Mouse (Mus musculus) liver, postnatal 0 days (tissue): ENCODE measurements at regions not wholly inside any gene's neighbourhood (a gene's known extent, or its start where the extent isn't known, plus 50 kb on each side); places are given as distances from the start of the nearest gene placed in this dataset.

Experiments used
- ATAC-seq: fragments of 200-750 bp; cut with Nextera tagmentation; 2 replicates; pipeline ENCODE4 v1.8.0; 2017; ENCODE audit warnings: mild to moderate bottlenecking, moderate library complexity
- DNase-seq: peaks from one replicate; pipeline ENCODE4 v3.0.0-alpha.2; 2016
- H3K27ac ChIP-seq: fragments of 300-500 bp; sonication (generic); 2 replicates; pipeline ENCODE4 v1.5.1; 2014; ENCODE audit warnings: antibody characterized with exemption, moderate library complexity, mild to moderate bottlenecking, low read depth
- H3K27me3 ChIP-seq: fragments of 300-500 bp; sonication (generic); 2 replicates; pipeline ENCODE4 v1.6.1; 2014; ENCODE audit warnings: low read length, control low read depth, mixed read lengths; ENCODE audit not compliant: insufficient read depth
- H3K36me3 ChIP-seq: fragments of 300-500 bp; sonication (generic); replicated peaks from 2 replicates; pipeline ENCODE4 v1.6.1; 2014; ENCODE audit warnings: mild to moderate bottlenecking, control low read depth, low read length, moderate library complexity, mixed read lengths; ENCODE audit not compliant: insufficient read depth
- H3K4me1 ChIP-seq: fragments of 300-500 bp; sonication (generic); 2 replicates; pipeline ENCODE4 v1.6.1; 2014; ENCODE audit warnings: antibody characterized with exemption, mild to moderate bottlenecking, control low read depth; ENCODE audit not compliant: insufficient read depth
- H3K4me2 ChIP-seq: fragments of 300-500 bp; sonication (generic); 2 replicates; pipeline ENCODE4 v1.6.1; 2014; ENCODE audit warnings: low read depth, mild to moderate bottlenecking, low read length, moderate library complexity, mixed read lengths
- H3K4me3 ChIP-seq: fragments of 300-500 bp; sonication (generic); 2 replicates; pipeline ENCODE4 v1.5.1; 2014; ENCODE audit warnings: low read depth, low read length
- H3K9ac ChIP-seq: fragments of 300-500 bp; sonication (generic); replicated peaks from 2 replicates; pipeline ENCODE4 v1.6.1; 2014; ENCODE audit warnings: mild to moderate bottlenecking, moderate library complexity
- H3K9me3 ChIP-seq: fragments of 300-500 bp; sonication (generic); 2 replicates; pipeline ENCODE4 v1.6.1; 2016; ENCODE audit warnings: mild to moderate bottlenecking, control low read depth, low read length, mixed read lengths
- CTCF ChIP-seq: sonication (generic); IDR thresholded peaks from 2 replicates; pipeline ENCODE4 v1.5.1; 2016; ENCODE audit warnings: antibody characterized with exemption, low read depth
- EP300 ChIP-seq: IDR thresholded peaks from 2 replicates; pipeline ENCODE4 v1.6.1; 2016; ENCODE audit warnings: antibody characterized with exemption, low read depth, mild to moderate bottlenecking
- whole genome bisulfite sequencing: fragments of 180-500 bp; shearing (Covaris S2); extraction: QIAGEN DNeasy Blood & Tissue Kit; methylation state at CpG from one replicate; pipeline ENCODE4 v1.1.7; 2014; ENCODE audit not compliant: insufficient replicate concordance; 5-methylcytosine and 5-hydroxymethylcytosine counted together

GRCm38 (mm10) chr1:73593653-73594385 is 530.4 kb downstream of the Tns1 start:
- Histone ChIP-seq H3K27me3 (no peaks in the 10 kb centered on the region), H3K9me3 (no peaks in the 10 kb centered on the region), H3K9ac (no peak overlapping the region), H3K4me3 (no peak overlapping the region), H3K4me2 (no peak overlapping the region), H3K4me1 (no peaks in the 10 kb centered on the region), H3K36me3 (no peaks in the 10 kb centered on the region), H3K27ac (no peak overlapping the region)
- WGBS, result 78% methylated on average over 9 of the region's 9 CpGs
- DNase-seq (no peak), ATAC-seq (no peak)
- TF ChIP-seq EP300, result no peak
- no peak for TF ChIP-seq CTCF

DNA sequence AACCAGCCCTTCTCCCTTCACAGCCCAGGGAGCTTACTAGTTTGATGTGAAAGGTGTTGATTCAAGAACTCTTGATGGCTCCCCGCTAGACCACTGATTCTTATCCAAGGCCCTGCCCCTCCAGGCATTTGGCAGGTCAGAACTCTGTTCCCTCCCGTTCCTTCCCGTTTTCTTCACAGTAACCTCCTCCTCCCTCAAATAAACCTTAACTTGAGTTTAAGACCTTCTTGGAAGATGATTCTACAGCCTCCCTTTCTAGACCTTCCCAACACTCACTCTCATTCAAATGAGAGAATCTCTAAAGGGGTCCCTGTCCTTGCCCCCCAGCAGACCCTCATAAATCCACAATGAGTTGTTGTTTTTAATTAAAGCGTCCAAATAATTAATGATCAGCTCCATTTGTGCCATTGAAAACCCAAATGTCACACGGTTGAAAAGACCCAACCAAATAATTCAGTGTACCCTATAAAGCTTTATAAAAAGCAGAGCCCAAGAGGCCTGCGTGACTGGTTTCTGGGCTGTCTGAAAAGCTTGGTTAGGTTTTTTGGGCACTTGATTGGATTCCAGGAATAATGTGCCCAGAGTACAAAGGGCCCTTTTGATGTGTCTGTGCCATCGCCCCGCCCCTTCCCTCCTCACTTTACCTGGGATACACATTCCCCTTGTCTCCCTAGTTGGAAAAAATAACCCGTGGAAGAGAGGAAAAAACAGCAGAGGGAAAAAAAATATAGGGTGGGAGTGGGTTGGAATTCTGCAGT is 532.7 kb downstream of the Tns1 start:
- DNase-seq, result no peak
- Histone ChIP-seq H3K27ac (no peak overlapping the region), H3K27me3 (no peaks in the 10 kb centered on the region), H3K4me2 (no peak overlapping the region), H3K4me1 (no peaks in the 10 kb centered on the region), H3K36me3 (no peaks in the 10 kb centered on the region), H3K4me3 (no peak overlapping the region), H3K9ac (no peak overlapping the region), H3K9me3 (no peaks in the 10 kb centered on the region)
- no peak for ATAC-seq
- TF ChIP-seq EP300 (no peak), CTCF (no peak)
- WGBS, result 69% methylated on average over 9 of the region's 9 CpGs

DNA sequence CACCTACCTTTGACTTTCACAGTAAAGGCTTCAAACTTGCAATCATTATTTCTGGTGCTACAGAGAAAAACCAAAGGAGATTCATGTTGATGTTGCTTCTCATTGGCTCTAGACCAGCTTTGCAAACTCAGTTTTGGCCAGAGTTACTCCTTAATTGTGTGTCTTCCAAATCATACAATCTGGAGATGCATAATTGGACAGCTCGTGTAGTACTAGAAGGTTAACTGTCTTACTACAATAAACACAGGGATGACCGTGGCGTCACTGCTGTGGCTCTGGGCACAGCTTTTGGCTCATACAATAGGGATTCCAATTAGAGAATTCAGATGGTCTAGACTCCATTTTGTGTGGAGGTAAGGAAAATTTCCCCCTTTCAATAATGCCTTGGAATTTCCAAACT is 544.6 kb downstream of the Tns1 start:
- DNase-seq, result no peak
- no peaks in the 10 kb centered on the region for H3K36me3 ChIP-seq
- 72% methylated on average over 3 of the region's 3 CpGs for WGBS

GRCm38 (mm10) chr1:73577019-73577418 is 547.2 kb downstream of the Tns1 start:
- TF ChIP-seq CTCF (no peak), EP300 (no peak)
- 64% methylated on average over 1 of the region's 1 CpGs for WGBS
- no peak for ATAC-seq

More for the DNA sequence above, 544.6 kb downstream of the Tns1 start:
- Histone ChIP-seq H3K9me3 (no peaks in the 10 kb centered on the region), H3K4me3 (no peak overlapping the region), H3K9ac (no peak overlapping the region), H3K4me2 (no peak overlapping the region), H3K4me1 (no peaks in the 10 kb centered on the region), H3K27ac (no peak overlapping the region), H3K27me3 (no peaks in the 10 kb centered on the region)
- TF ChIP-seq CTCF, result no peak
- no peak for ATAC-seq

DNA sequence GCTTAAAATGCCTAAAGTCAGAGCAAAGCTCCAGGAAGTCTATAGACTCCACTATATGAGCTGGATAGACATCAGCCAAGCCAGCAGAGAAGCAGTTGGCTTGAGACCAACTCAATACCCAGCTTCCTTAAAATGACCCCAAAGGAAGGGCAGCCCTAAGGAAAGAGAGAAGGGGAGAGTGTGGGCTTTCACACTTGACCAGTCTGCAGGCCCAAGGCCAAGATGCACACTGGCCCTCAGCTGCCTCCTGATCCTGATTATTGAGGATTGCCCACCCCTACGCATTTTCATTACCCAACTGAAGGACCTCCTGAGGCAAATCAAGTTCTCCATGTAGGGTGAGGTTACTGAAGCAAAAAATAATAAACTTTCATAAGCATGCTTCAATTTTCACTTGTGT is 548.6 kb downstream of the Tns1 start:
- Histone ChIP-seq H3K9ac (no peak overlapping the region), H3K9me3 (no peaks in the 10 kb centered on the region), H3K4me1 (no peaks in the 10 kb centered on the region), H3K4me3 (no peak overlapping the region), H3K27ac (no peak overlapping the region), H3K27me3 (no peaks in the 10 kb centered on the region), H3K4me2 (no peak overlapping the region), H3K36me3 (no peaks in the 10 kb centered on the region)
- DNase-seq, result no peak
- TF ChIP-seq CTCF, result no peak
- no peak for TF ChIP-seq EP300
- 72% methylated on average over 1 of the region's 1 CpGs for WGBS
- no peak for ATAC-seq

More at GRCm38 (mm10) chr1:73577019-73577418, 547.2 kb downstream of the Tns1 start:
- DNase-seq, result no peak
- H3K9ac ChIP-seq, result no peak overlapping the region
- no peak overlapping the region for H3K4me2 ChIP-seq
- no peaks in the 10 kb centered on the region for H3K9me3 ChIP-seq
- H3K4me1 ChIP-seq, result no peaks in the 10 kb centered on the region
- H3K4me3 ChIP-seq, result no peak overlapping the region
- H3K27ac ChIP-seq, result no peak overlapping the region
- no peaks in the 10 kb centered on the region for H3K36me3 ChIP-seq
- no peaks in the 10 kb centered on the region for H3K27me3 ChIP-seq

DNA sequence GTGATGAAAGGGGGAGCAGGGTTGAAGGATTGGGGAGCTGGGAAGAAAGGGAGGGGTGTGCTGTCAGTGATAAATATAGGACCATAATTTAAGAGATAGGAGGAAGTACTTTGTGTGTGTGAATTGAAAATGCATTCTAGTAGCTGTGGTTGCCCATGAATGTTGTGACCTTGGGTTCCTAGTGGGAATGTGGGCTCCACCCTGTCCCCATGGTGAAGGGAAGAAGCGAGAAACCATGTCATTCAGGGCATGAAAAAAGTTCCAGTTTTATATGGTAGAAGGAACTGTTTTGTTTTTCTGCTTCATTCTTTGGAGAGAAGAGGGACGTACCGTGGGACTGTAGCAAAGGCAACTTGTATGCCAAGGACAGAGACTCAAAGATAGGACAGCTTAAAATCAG is 553.3 kb downstream of the Tns1 start:
- 79% methylated on average over 3 of the region's 3 CpGs for WGBS

More for the DNA sequence above, 553.3 kb downstream of the Tns1 start:
- Histone ChIP-seq H3K27ac (no peak overlapping the region), H3K36me3 (no peaks in the 10 kb centered on the region), H3K4me2 (no peak overlapping the region), H3K9me3 (no peaks in the 10 kb centered on the region), H3K9ac (no peak overlapping the region), H3K4me3 (no peak overlapping the region), H3K27me3 (no peaks in the 10 kb centered on the region), H3K4me1 (no peaks in the 10 kb centered on the region)
- DNase-seq (no peak), ATAC-seq (no peak)
- TF ChIP-seq EP300 (no peak), CTCF (no peak)
